Mouse (Mus musculus): ENCODE results near the gene Sorcs3.

GRCm38 (mm10) chr19:48584938-48585560 lies 379.2 kb downstream of the Sorcs3 start:
- TF ChIP-seq CEBPB (IDR thresholded peaks at IDR 0.05; ENCODE audit: insufficient read depth, poor library complexity, severe bottlenecking) (no peak), POLR2AphosphoS2 (IDR thresholded peaks at IDR 0.05; ENCODE audit: insufficient read length, low read depth) (no peak), MYOD1 (IDR thresholded peaks at IDR 0.05; ENCODE audit: control insufficient read depth in 1 of 3, insufficient read length in 2 of 3, low read depth in 2 of 3) (no peak), POLR2A (IDR thresholded peaks at IDR 0.05; ENCODE audit: insufficient read length, low read depth) (no peak), MAX (IDR thresholded peaks at IDR 0.05; ENCODE audit: low read depth) (no peak)
